Mouse (Mus musculus): ENCODE results near the gene Trappc1.

GRCm38 (mm10) chr11:69356544-69356943, 32.8 kb downstream of the Trappc1 start:
- TF ChIP-seq NELFE (IDR thresholded peaks at IDR 0.05; ENCODE audit: low read depth, low read length) (no peak), CTCF (conservative IDR thresholded peaks at IDR 0.05 in 1 of 2, IDR thresholded peaks at IDR 0.05 in 1 of 2; ENCODE audit: low read depth in 2 of 2, low read length in 2 of 2) (no peak), NRF1 (IDR thresholded peaks at IDR 0.05; ENCODE audit: low read depth, low read length) (no peak), USF1 (IDR thresholded peaks at IDR 0.05; ENCODE audit: low read depth, low read length) (no peak), ZMIZ1 (IDR thresholded peaks at IDR 0.05; ENCODE audit: low read depth, low read length) (no peak), GABPA (IDR thresholded peaks at IDR 0.05; ENCODE audit: insufficient replicate concordance, low read depth, low read length) (no peak)

Measured in CH12.LX (cell line).